Mouse (Mus musculus): ENCODE data around the gene Rab36. TPM values are rescaled to one million over a fixed set of nuclear protein-coding genes. Genes with fewer than 3 reads are reported as not detected.

Gene Rab36
- polyA plus RNA-seq, 1 experiment from 2014 or later, result 7.3 TPM

GRCm38 (mm10) chr10:75006889-75007662, 29.8 kb upstream of the Rab36 start:
- no peak overlapping the region for H3K9ac ChIP-seq (ENCODE audit: low read length)
- H3K4me3 ChIP-seq (replicated peaks; ENCODE audit: low read length), result no peak overlapping the region
- H3K36me3 ChIP-seq (ENCODE audit: control insufficient read depth, insufficient read depth, low read length), result no peaks in the 10 kb centered on the region
- no peaks in the 10 kb centered on the region for H3K9me3 ChIP-seq (replicated peaks; ENCODE audit: control insufficient read depth, low read length)
- no peak overlapping the region for H3K27ac ChIP-seq (ENCODE audit: low read length)
- H3K4me2 ChIP-seq (ENCODE audit: low read depth, low read length), result no peak overlapping the region
- H3K4me1 ChIP-seq (ENCODE audit: control insufficient read depth, insufficient read depth, low read length), result no peaks in the 10 kb centered on the region
- 64% methylated on average over 8 of the region's 8 CpGs for WGBS
- no peak for ATAC-seq (ENCODE audit: insufficient read depth, low FRiP score)
- H3K27me3 ChIP-seq (ENCODE audit: control insufficient read depth, insufficient read depth, low read length), result no peaks in the 10 kb centered on the region; the same call in 1 of the 2 replicates

- no peaks in the 10 kb centered on the region; the same call in 1 of the 2 replicates for H3K27me3 ChIP-seq (ENCODE audit: control insufficient read depth, insufficient read depth, low read length)
- ATAC-seq (ENCODE audit: insufficient read depth, low FRiP score), result no peak
- WGBS, result 78% methylated on average over 15 of the region's 15 CpGs
- no peak overlapping the region for H3K4me3 ChIP-seq (replicated peaks; ENCODE audit: low read length)
- no peaks in the 10 kb centered on the region for H3K9me3 ChIP-seq (replicated peaks; ENCODE audit: control insufficient read depth, low read length)
- no peak overlapping the region for H3K9ac ChIP-seq (ENCODE audit: low read length)
- H3K36me3 ChIP-seq (ENCODE audit: control insufficient read depth, insufficient read depth, low read length), result no peaks in the 10 kb centered on the region
- H3K4me2 ChIP-seq (ENCODE audit: low read depth, low read length), result no peak overlapping the region
- no peaks in the 10 kb centered on the region for H3K4me1 ChIP-seq (ENCODE audit: control insufficient read depth, insufficient read depth, low read length)
- no peak overlapping the region for H3K27ac ChIP-seq (ENCODE audit: low read length)
These were observed 26.2 kb upstream of the Rab36 start for GRCm38 (mm10) chr10:75010704-75011103.

- H3K9ac ChIP-seq (ENCODE audit: low read length), result no peak overlapping the region
- H3K9me3 ChIP-seq (replicated peaks; ENCODE audit: control insufficient read depth, low read length), result no peaks in the 10 kb centered on the region
- no peaks in the 10 kb centered on the region for H3K27me3 ChIP-seq (ENCODE audit: control insufficient read depth, insufficient read depth, low read length)
- no peak; the same call in 1 of the 2 replicates for ATAC-seq (ENCODE audit: insufficient read depth, low FRiP score)
- WGBS, result 61% methylated on average over 13 of the region's 14 CpGs
- no peak overlapping the region for H3K4me3 ChIP-seq (replicated peaks; ENCODE audit: low read length)
- H3K4me2 ChIP-seq (ENCODE audit: low read depth, low read length), result no peak overlapping the region
- no peak overlapping the region for H3K27ac ChIP-seq (ENCODE audit: low read length)
- H3K36me3 ChIP-seq (ENCODE audit: control insufficient read depth, insufficient read depth, low read length), result no peaks in the 10 kb centered on the region
- H3K4me1 ChIP-seq (ENCODE audit: control insufficient read depth, insufficient read depth, low read length), result no peaks in the 10 kb centered on the region
These were observed 21.4 kb upstream of the Rab36 start for GRCm38 (mm10) chr10:75015465-75015864.

- no peaks in the 10 kb centered on the region for H3K36me3 ChIP-seq (ENCODE audit: control insufficient read depth, insufficient read depth, low read length)
- ATAC-seq (ENCODE audit: insufficient read depth, low FRiP score), result no peak
- no peaks in the 10 kb centered on the region for H3K9me3 ChIP-seq (replicated peaks; ENCODE audit: control insufficient read depth, low read length)
- no peak overlapping the region for H3K27ac ChIP-seq (ENCODE audit: low read length)
- H3K9ac ChIP-seq (ENCODE audit: low read length), result no peak overlapping the region
- no peak overlapping the region for H3K4me3 ChIP-seq (replicated peaks; ENCODE audit: low read length)
- 86% methylated on average over 4 of the region's 4 CpGs for WGBS
- no peak overlapping the region for H3K4me2 ChIP-seq (ENCODE audit: low read depth, low read length)
- no peaks in the 10 kb centered on the region for H3K4me1 ChIP-seq (ENCODE audit: control insufficient read depth, insufficient read depth, low read length)
- H3K27me3 ChIP-seq (ENCODE audit: control insufficient read depth, insufficient read depth, low read length), result no peaks in the 10 kb centered on the region
These were observed 20.4 kb upstream of the Rab36 start for GRCm38 (mm10) chr10:75016481-75016880.

- Histone ChIP-seq H3K4me1 (ENCODE audit: control insufficient read depth, insufficient read depth, low read length) (no peaks in the 10 kb centered on the region), H3K27me3 (ENCODE audit: control insufficient read depth, insufficient read depth, low read length) (no peaks in the 10 kb centered on the region), H3K4me3 (replicated peaks; ENCODE audit: low read length) (no peak overlapping the region), H3K9ac (ENCODE audit: low read length) (no peak overlapping the region), H3K9me3 (replicated peaks; ENCODE audit: control insufficient read depth, low read length) (no peaks in the 10 kb centered on the region), H3K36me3 (ENCODE audit: control insufficient read depth, insufficient read depth, low read length) (no peaks in the 10 kb centered on the region), H3K4me2 (ENCODE audit: low read depth, low read length) (no peak overlapping the region), H3K27ac (ENCODE audit: low read length) (no peak overlapping the region)
- WGBS, result 23% methylated on average over 2 of the region's 2 CpGs
- ATAC-seq (ENCODE audit: insufficient read depth, low FRiP score), result no peak
These were observed 16.6 kb upstream of the Rab36 start for GRCm38 (mm10) chr10:75020271-75020670.

GRCm38 (mm10) chr10:75021138-75021537, 15.7 kb upstream of the Rab36 start:
- no peak for ATAC-seq (ENCODE audit: insufficient read depth, low FRiP score)
- Histone ChIP-seq H3K36me3 (ENCODE audit: control insufficient read depth, insufficient read depth, low read length) (no peaks in the 10 kb centered on the region), H3K27ac (ENCODE audit: low read length) (no peak overlapping the region), H3K4me3 (replicated peaks; ENCODE audit: low read length) (no peak overlapping the region), H3K4me1 (ENCODE audit: control insufficient read depth, insufficient read depth, low read length) (no peaks in the 10 kb centered on the region), H3K9me3 (replicated peaks; ENCODE audit: control insufficient read depth, low read length) (no peaks in the 10 kb centered on the region), H3K9ac (ENCODE audit: low read length) (no peak overlapping the region), H3K4me2 (ENCODE audit: low read depth, low read length) (no peak overlapping the region), H3K27me3 (ENCODE audit: control insufficient read depth, insufficient read depth, low read length) (no peaks in the 10 kb centered on the region)
- WGBS, result 13% methylated on average over 6 of the region's 6 CpGs

GRCm38 (mm10) chr10:75026491-75026890, 10.4 kb upstream of the Rab36 start:
- ATAC-seq (ENCODE audit: insufficient read depth, low FRiP score), result no peak
- no peaks in the 10 kb centered on the region for H3K36me3 ChIP-seq (ENCODE audit: control insufficient read depth, insufficient read depth, low read length)
- H3K4me2 ChIP-seq (ENCODE audit: low read depth, low read length), result no peak overlapping the region
- no peak overlapping the region for H3K27ac ChIP-seq (ENCODE audit: low read length)
- H3K4me1 ChIP-seq (ENCODE audit: control insufficient read depth, insufficient read depth, low read length), result no peaks in the 10 kb centered on the region
- H3K9ac ChIP-seq (ENCODE audit: low read length), result no peak overlapping the region
- WGBS, result 65% methylated on average over 8 of the region's 8 CpGs
- H3K4me3 ChIP-seq (replicated peaks; ENCODE audit: low read length), result no peak overlapping the region
- no peaks in the 10 kb centered on the region for H3K9me3 ChIP-seq (replicated peaks; ENCODE audit: control insufficient read depth, low read length)
- no peaks in the 10 kb centered on the region for H3K27me3 ChIP-seq (ENCODE audit: control insufficient read depth, insufficient read depth, low read length)

- Histone ChIP-seq H3K9me3 (replicated peaks; ENCODE audit: control insufficient read depth, low read length) (no peaks in the 10 kb centered on the region), H3K27ac (ENCODE audit: low read length) (no peak overlapping the region), H3K4me3 (replicated peaks; ENCODE audit: low read length) (no peak overlapping the region), H3K9ac (ENCODE audit: low read length) (no peak overlapping the region), H3K36me3 (ENCODE audit: control insufficient read depth, insufficient read depth, low read length) (no peaks in the 10 kb centered on the region), H3K27me3 (ENCODE audit: control insufficient read depth, insufficient read depth, low read length) (no peaks in the 10 kb centered on the region), H3K4me1 (ENCODE audit: control insufficient read depth, insufficient read depth, low read length) (0 out of 2 replicates have a peak, but pooled peaks cover 4% of the 10 kb centered on the region), H3K4me2 (ENCODE audit: low read depth, low read length) (no peak overlapping the region)
- 76% methylated on average over 8 of the region's 8 CpGs for WGBS
- no peak for ATAC-seq (ENCODE audit: insufficient read depth, low FRiP score)
These were observed 8.1 kb upstream of the Rab36 start for GRCm38 (mm10) chr10:75028743-75029142.

- H3K4me3 ChIP-seq (replicated peaks; ENCODE audit: low read length), result no peak overlapping the region
- H3K27ac ChIP-seq (ENCODE audit: low read length), result no peak overlapping the region
- 0 out of 2 replicates have a peak, but pooled peaks cover 4% of the 10 kb centered on the region for H3K4me1 ChIP-seq (ENCODE audit: control insufficient read depth, insufficient read depth, low read length)
- no peak overlapping the region for H3K4me2 ChIP-seq (ENCODE audit: low read depth, low read length)
- no peak for ATAC-seq (ENCODE audit: insufficient read depth, low FRiP score)
- no peaks in the 10 kb centered on the region for H3K9me3 ChIP-seq (replicated peaks; ENCODE audit: control insufficient read depth, low read length)
- WGBS, result 96% methylated on average over 3 of the region's 3 CpGs
- no peaks in the 10 kb centered on the region for H3K27me3 ChIP-seq (ENCODE audit: control insufficient read depth, insufficient read depth, low read length)
- H3K36me3 ChIP-seq (ENCODE audit: control insufficient read depth, insufficient read depth, low read length), result no peaks in the 10 kb centered on the region
- H3K9ac ChIP-seq (ENCODE audit: low read length), result no peak overlapping the region
These were observed 7.2 kb upstream of the Rab36 start for GRCm38 (mm10) chr10:75029677-75030076.

Data from stomach, embryonic 16.5 days (tissue).